Mouse (Mus musculus): ENCODE results near the gene Phykpl. TPM values are rescaled to one million over a fixed set of nuclear protein-coding genes. Genes with fewer than 3 reads are reported as not detected.
"Not testable (repeated sequence)": the region's sequence is repeated elsewhere in the genome, so short reads cannot be mapped to it uniquely, and the experiment has no call there.

Phykpl gene
- polyA plus RNA-seq, 1 experiment from 2014 or later: 11.8 TPM

DNA sequence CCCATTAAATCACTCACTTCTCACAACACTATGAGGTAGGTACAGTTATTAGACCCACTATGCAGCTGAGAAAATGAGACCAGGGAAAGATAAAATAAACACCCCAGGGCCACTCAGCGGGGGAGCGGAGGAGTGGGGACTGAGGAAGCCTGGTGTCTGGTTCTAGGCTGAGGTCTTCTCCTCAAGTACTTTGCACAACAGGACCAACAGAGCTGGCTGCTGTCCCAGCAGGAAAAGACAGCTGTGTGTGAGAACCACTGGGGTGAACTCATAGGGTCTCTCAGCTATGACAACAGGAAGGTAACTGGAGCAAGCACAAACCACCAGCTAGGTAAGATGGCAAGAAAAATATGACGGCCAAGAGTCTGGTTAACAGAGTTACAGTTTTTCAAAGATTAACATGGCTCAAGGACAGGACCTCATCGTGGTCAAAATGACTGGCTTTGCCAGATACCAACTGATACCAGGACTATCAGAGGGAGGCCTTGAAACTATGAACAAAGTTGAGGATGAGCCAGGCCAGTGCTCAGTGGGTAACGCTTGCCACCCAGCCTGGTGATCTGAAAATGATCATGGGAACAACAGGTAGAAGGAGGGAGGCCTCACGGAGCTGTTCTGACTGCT, 47.7 kb downstream of the Phykpl start:
- Histone ChIP-seq H3K9me3 (replicated peaks) (no peaks in the 10 kb centered on the region), H3K27ac (replicated peaks) (no peak overlapping the region), H3K9ac (no peak overlapping the region), H3K36me3 (replicated peaks) (peaks cover 19% of the 10 kb centered on the region), H3K4me2 (no peak overlapping the region), H3K4me1 (replicated peaks) (peaks cover 49% of the 10 kb centered on the region), H3K27me3 (no peaks in the 10 kb centered on the region), H3K4me3 (replicated peaks) (no peak overlapping the region)
- WGBS (ENCODE audit: insufficient replicate concordance): 56% methylated on average over 6 of the region's 6 CpGs
- no peak for ATAC-seq (ENCODE audit: insufficient read depth)

GRCm38 (mm10) chr11:51633200-51633599, 48.6 kb downstream of the Phykpl start:
- not testable (repeated sequence) for H3K27ac ChIP-seq (replicated peaks); H3K9me3 ChIP-seq (replicated peaks); H3K27me3 ChIP-seq; ATAC-seq (ENCODE audit: insufficient read depth); H3K4me2 ChIP-seq; H3K9ac ChIP-seq; H3K4me3 ChIP-seq (replicated peaks)
- Histone ChIP-seq H3K4me1 (replicated peaks) (peaks cover 57% of the 10 kb centered on the region), H3K36me3 (replicated peaks) (peaks cover 10% of the 10 kb centered on the region; the same call in 1 of the 2 replicates)
- WGBS (ENCODE audit: insufficient replicate concordance): 75% methylated on average over 7 of the region's 7 CpGs

DNA sequence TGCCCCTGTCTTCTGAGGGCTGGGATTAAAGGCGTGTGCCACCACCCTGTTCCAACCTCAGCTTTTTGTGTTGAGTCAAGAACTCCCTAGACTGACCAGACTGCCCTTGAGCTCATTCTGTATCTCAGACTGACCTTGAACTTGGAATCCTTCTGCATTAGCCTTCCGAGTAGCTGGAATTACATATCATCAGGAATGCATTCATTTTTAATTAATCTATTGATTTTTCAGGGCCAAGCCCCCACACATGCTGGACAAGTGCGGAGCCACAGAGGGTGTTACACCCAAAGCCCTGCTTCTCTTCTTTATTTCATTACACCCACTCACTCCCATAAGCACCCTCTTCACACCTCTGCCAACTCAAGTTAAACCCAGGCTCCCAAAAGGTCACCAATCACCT, 49.2 kb downstream of the Phykpl start:
- Histone ChIP-seq H3K27ac (replicated peaks) (no peak overlapping the region), H3K27me3 (peaks cover 6% of the 10 kb centered on the region; the same call in 1 of the 2 replicates), H3K9me3 (replicated peaks) (no peaks in the 10 kb centered on the region), H3K4me2 (no peak overlapping the region), H3K36me3 (replicated peaks) (peaks cover 6% of the 10 kb centered on the region; the same call in 1 of the 2 replicates), H3K4me3 (replicated peaks) (no peak overlapping the region), H3K9ac (no peak overlapping the region), H3K4me1 (replicated peaks) (peaks cover 58% of the 10 kb centered on the region)
- WGBS (ENCODE audit: insufficient replicate concordance): 75% methylated on average over 3 of the region's 3 CpGs
- ATAC-seq (ENCODE audit: insufficient read depth): no peak

GRCm38 (mm10) chr11:51635127-51635524, 50.6 kb downstream of the Phykpl start:
- ATAC-seq (ENCODE audit: insufficient read depth): peak; percentile 19; the same call in 1 of the 2 replicates
- no peaks in the 10 kb centered on the region for H3K9me3 ChIP-seq (replicated peaks)
- H3K9ac ChIP-seq: peak overlapping the region; percentile 63
- H3K27ac ChIP-seq (replicated peaks): peak overlapping the region; percentile 87
- 0 out of 2 replicates have a peak, but pooled peaks cover 5% of the 10 kb centered on the region for H3K36me3 ChIP-seq (replicated peaks)
- H3K4me1 ChIP-seq (replicated peaks): peaks cover 55% of the 10 kb centered on the region
- WGBS (ENCODE audit: insufficient replicate concordance): 4% methylated on average over 6 of the region's 6 CpGs
- peak overlapping the region; percentile 84 for H3K4me2 ChIP-seq
- peaks cover 6% of the 10 kb centered on the region; the same call in 1 of the 2 replicates for H3K27me3 ChIP-seq
- peak overlapping the region; percentile 74 for H3K4me3 ChIP-seq (replicated peaks)

DNA sequence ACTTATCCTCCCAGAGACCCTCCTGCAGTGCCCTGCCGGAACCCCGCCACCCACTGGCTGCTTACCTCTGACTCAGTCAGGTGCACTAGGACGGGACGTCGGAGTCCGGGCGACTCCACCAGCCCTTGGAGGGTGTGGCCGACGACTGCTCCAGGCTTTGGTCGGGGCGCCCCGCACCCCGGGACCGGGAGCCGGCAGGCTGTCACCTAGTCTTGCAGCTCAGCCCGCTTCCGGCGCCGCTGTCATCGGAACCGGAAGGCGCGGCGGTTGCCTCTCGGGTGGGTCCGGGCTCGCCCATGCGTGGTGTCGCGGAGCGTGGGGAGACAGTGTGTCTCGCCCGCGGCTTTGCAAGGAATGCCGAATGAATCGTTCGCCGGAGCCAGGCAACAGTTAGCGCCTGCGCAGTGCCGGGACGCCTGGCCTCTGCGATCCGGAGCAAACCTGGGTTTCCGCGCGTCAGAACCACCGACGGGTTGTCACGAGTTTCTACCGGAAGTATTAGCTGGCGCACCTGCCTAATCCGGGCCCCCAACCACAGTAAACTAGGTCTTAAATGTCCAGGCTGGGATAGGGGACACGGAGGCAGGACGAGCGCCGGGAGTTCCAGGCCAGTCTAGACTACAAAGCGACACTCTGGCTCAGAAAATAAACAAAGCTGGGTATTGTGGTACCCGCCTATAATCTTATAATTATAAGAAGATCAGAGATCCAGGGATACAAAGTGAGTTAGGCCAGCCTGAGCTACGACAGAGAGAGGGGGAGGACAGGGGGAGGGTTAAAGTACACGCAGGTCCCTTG, 51.2 kb downstream of the Phykpl start, which contains the start of gene Rmnd5b:
Gene Rmnd5b, minus strand, starts transcription at position 372 of the 798 bp plus-strand sequence.
- Histone ChIP-seq H3K4me3 (replicated peaks) (peak within 1 kb of the TSS; percentile 74), H3K4me2 (peak within 1 kb of the TSS; percentile 84), H3K9me3 (replicated peaks) (no peaks in the 10 kb centered on the region), H3K9ac (peak within 1 kb of the TSS; percentile 63), H3K27me3 (peaks cover 6% of the 10 kb centered on the region; the same call in 1 of the 2 replicates), H3K36me3 (replicated peaks) (0 out of 2 replicates have a peak, but pooled peaks cover 5% of the 10 kb centered on the region), H3K4me1 (replicated peaks) (peaks cover 53% of the 10 kb centered on the region), H3K27ac (replicated peaks) (peak within 1 kb of the TSS; percentile 87)
- peak; percentile 82 for ATAC-seq (ENCODE audit: insufficient read depth)
- WGBS (ENCODE audit: insufficient replicate concordance): under 1% methylated on average over 61 of the region's 61 CpGs

DNA sequence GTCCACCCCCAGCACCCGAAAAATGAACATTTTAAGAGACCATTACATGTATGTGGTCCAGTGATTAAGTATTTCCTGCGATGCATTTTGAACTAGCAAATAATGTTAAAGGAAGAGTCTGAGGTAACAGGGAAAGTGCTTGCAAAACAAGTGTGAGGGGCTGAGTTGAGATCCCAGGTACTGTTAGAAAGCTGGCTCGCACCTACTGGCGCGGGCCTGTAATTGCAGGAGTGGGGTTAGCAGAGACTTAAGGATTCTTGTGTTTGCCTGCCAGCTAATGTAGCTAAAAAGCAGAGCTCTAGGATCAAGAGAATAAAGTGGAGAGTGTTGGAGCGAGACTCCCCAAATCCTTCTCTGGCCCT, 51.7 kb downstream of the Phykpl start:
- peak; percentile 45 for ATAC-seq (ENCODE audit: insufficient read depth)
- Histone ChIP-seq H3K27me3 (peaks cover 6% of the 10 kb centered on the region; the same call in 1 of the 2 replicates), H3K4me3 (replicated peaks) (peak overlapping the region; percentile 74), H3K27ac (replicated peaks) (peak overlapping the region; percentile 87), H3K4me1 (replicated peaks) (peaks cover 53% of the 10 kb centered on the region), H3K4me2 (peak overlapping the region; percentile 84), H3K9me3 (replicated peaks) (no peaks in the 10 kb centered on the region), H3K9ac (peak overlapping the region; percentile 63), H3K36me3 (replicated peaks) (0 out of 2 replicates have a peak, but pooled peaks cover 5% of the 10 kb centered on the region)
- WGBS (ENCODE audit: insufficient replicate concordance): 3% methylated on average over 6 of the region's 6 CpGs

GRCm38 (mm10) chr11:51637971-51638414, 53.4 kb downstream of the Phykpl start:
- ATAC-seq (ENCODE audit: insufficient read depth): no peak
- Histone ChIP-seq H3K4me3 (replicated peaks) (peak overlapping the region; percentile 26), H3K4me2 (peak overlapping the region; percentile 55), H3K27ac (replicated peaks) (peak overlapping the region; percentile 39), H3K9ac (no peak overlapping the region), H3K4me1 (replicated peaks) (peaks cover 40% of the 10 kb centered on the region), H3K9me3 (replicated peaks) (no peaks in the 10 kb centered on the region), H3K36me3 (replicated peaks) (no peaks in the 10 kb centered on the region), H3K27me3 (peaks cover 6% of the 10 kb centered on the region; the same call in 1 of the 2 replicates)
- 3% methylated on average over 17 of the region's 17 CpGs for WGBS (ENCODE audit: insufficient replicate concordance)

GRCm38 (mm10) chr11:51638497-51638896, 53.9 kb downstream of the Phykpl start:
- H3K9me3 ChIP-seq (replicated peaks): no peaks in the 10 kb centered on the region
- WGBS (ENCODE audit: insufficient replicate concordance): 48% methylated on average over 5 of the region's 5 CpGs
- no peaks in the 10 kb centered on the region for H3K36me3 ChIP-seq (replicated peaks)
- peak overlapping the region; percentile 55 for H3K4me2 ChIP-seq
- ATAC-seq (ENCODE audit: insufficient read depth): no peak
- no peak overlapping the region for H3K9ac ChIP-seq
- peaks cover 43% of the 10 kb centered on the region for H3K4me1 ChIP-seq (replicated peaks)
- H3K27ac ChIP-seq (replicated peaks): peak overlapping the region; percentile 39; the same call in 1 of the 2 replicates
- no peak overlapping the region for H3K4me3 ChIP-seq (replicated peaks)
- H3K27me3 ChIP-seq: peaks cover 8% of the 10 kb centered on the region; the same call in 1 of the 2 replicates

DNA sequence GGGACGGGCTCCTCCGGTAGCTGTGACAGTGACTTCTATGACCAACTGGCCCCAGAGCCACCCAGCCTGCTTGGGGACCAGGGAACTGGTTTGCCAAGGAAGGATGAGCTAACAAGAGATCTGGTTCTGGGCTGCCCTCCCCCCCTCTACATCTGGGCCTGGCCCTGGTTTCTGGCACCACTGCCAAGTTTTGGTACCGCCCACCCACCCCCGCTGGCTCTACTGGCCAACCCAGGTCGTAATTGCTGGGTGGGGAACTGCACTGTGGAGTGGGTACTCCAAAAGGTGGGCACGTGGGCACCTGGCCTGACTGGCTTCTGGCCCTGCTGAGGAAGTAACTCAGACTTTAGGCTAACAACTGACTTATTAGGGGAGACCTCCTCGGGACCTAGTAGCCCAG, 56.2 kb downstream of the Phykpl start:
- peaks cover 28% of the 10 kb centered on the region for H3K4me1 ChIP-seq (replicated peaks)
- no peak overlapping the region for H3K4me3 ChIP-seq (replicated peaks)
- peaks cover 22% of the 10 kb centered on the region for H3K27me3 ChIP-seq
- no peak overlapping the region for H3K27ac ChIP-seq (replicated peaks)
- H3K9ac ChIP-seq: no peak overlapping the region
- WGBS (ENCODE audit: insufficient replicate concordance): 66% methylated on average over 7 of the region's 7 CpGs
- H3K4me2 ChIP-seq: no peak overlapping the region
- H3K36me3 ChIP-seq (replicated peaks): no peaks in the 10 kb centered on the region
- ATAC-seq (ENCODE audit: insufficient read depth): no peak
- no peaks in the 10 kb centered on the region for H3K9me3 ChIP-seq (replicated peaks)

DNA sequence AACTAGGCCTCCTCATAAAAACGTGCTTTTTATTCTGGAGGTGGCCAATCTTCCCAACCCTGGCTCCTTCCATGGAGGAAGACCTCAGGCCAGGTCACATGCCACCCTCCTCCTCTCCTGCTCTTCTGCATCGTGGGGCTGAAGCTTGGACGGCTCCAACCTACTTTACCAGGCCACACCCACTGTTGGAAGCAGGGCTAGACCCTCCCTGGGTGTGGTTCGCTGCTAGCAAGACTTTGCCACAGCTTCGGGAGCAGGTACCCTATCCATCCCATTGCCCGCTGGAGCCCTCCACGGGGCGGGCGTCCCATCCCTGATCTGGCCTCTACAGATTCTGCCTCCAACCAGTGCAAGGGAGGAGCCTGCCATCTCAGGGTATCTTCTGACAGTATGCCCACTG, 58.6 kb downstream of the Phykpl start:
- no peak overlapping the region for H3K4me3 ChIP-seq (replicated peaks)
- H3K4me2 ChIP-seq: no peak overlapping the region
- H3K9me3 ChIP-seq (replicated peaks): no peaks in the 10 kb centered on the region
- H3K4me1 ChIP-seq (replicated peaks): peaks cover 16% of the 10 kb centered on the region
- H3K27me3 ChIP-seq: peaks cover 38% of the 10 kb centered on the region
- no peak overlapping the region for H3K9ac ChIP-seq
- no peak overlapping the region for H3K27ac ChIP-seq (replicated peaks)
- ATAC-seq (ENCODE audit: insufficient read depth): no peak
- WGBS (ENCODE audit: insufficient replicate concordance): 50% methylated on average over 9 of the region's 9 CpGs
- no peaks in the 10 kb centered on the region for H3K36me3 ChIP-seq (replicated peaks)

DNA sequence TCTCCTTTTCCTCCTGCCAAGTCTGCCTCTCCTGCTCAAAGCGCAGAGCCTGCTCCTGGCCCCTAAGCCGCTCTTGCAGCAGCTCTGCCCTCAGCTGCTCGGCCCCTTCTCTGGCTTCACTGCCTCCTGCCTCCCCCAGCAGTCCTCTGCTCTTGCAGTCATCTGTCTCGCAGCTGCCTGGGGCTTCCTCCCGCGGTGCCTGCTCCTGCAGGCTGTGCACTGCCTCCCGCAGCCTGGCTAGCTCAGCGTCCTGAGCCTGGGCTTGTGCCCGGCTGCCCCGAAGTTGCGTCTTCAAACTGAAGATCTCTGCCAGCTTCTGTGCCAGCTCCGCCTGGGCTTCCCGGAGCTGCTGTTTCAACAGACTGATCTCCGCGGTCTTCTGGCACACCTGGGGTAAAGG, 59.2 kb downstream of the Phykpl start:
- H3K36me3 ChIP-seq (replicated peaks): no peaks in the 10 kb centered on the region
- H3K4me1 ChIP-seq (replicated peaks): peaks cover 18% of the 10 kb centered on the region
- H3K27ac ChIP-seq (replicated peaks): 0 out of 2 replicates have a peak overlapping the region, but pooled peaks have one; percentile 19
- H3K4me3 ChIP-seq (replicated peaks): no peak overlapping the region
- H3K9ac ChIP-seq: no peak overlapping the region
- peak overlapping the region; percentile 10; the same call in 1 of the 2 replicates for H3K4me2 ChIP-seq
- no peaks in the 10 kb centered on the region for H3K9me3 ChIP-seq (replicated peaks)
- peaks cover 42% of the 10 kb centered on the region for H3K27me3 ChIP-seq
- WGBS (ENCODE audit: insufficient replicate concordance): 40% methylated on average over 15 of the region's 15 CpGs
- no peak for ATAC-seq (ENCODE audit: insufficient read depth)

All from liver, embryonic 15.5 days (tissue).